Mouse (Mus musculus) CH12.LX (cell line): Measurements from ENCODE around the gene Ncaph2. TPM values are rescaled to one million over a fixed set of nuclear protein-coding genes. Genes with fewer than 3 reads are reported as not detected.

Experiments used
- DNase-seq: peaks from one replicate; pipeline ENCODE4 v3.0.0-alpha.2; 2013; ENCODE audit errors: extremely low read depth
- H3K27ac ChIP-seq: 2 replicates; pipeline ENCODE4 v1.5.1; 2012; ENCODE audit warnings: low read depth, mild to moderate bottlenecking, control low read depth, moderate library complexity; ENCODE audit not compliant: insufficient read depth
- H3K27me3 ChIP-seq: replicated peaks from 2 replicates; pipeline ENCODE3; 2012; ENCODE audit warnings: inconsistent platforms
- H3K36me3 ChIP-seq, 2 experiments: replicated peaks in 1 of 2; 2 replicates each; pipeline versions ENCODE3 to v1.6.1; 2012; ENCODE audit warnings: inconsistent platforms in 1 of 2, low read length in 1 of 2, mild to moderate bottlenecking in 1 of 2, mixed read lengths in 1 of 2, moderate library complexity in 1 of 2; ENCODE audit not compliant: control insufficient read depth in 1 of 2, insufficient read depth in 1 of 2
- H3K4me1 ChIP-seq, 2 experiments: 2 replicates each; pipeline ENCODE4 v1.6.1; 2012; ENCODE audit warnings: inconsistent platforms in 1 of 2, moderate library complexity in 1 of 2; ENCODE audit not compliant: insufficient read depth in 2 of 2, control insufficient read depth in 1 of 2
- H3K4me2 ChIP-seq: 2 replicates; pipeline ENCODE4 v1.6.1; 2012; ENCODE audit warnings: low read depth, mild to moderate bottlenecking, control low read depth; ENCODE audit not compliant: poor library complexity, insufficient read depth, severe bottlenecking
- H3K4me3 ChIP-seq, 3 experiments: fragments of 150-350 bp in 1 of 3; sonication (generic) in 1 of 3; replicated peaks in 1 of 3; 2 replicates each; pipeline versions ENCODE3 to v1.5.1; 2011 to 2012; ENCODE audit warnings: low read depth in 2 of 3, low read length in 2 of 3, mild to moderate bottlenecking in 2 of 3, moderate library complexity in 2 of 3, control low read depth in 1 of 3, improper control_type of control experiment in 1 of 3, inconsistent platforms in 1 of 3, mixed read lengths in 1 of 3; ENCODE audit not compliant: poor library complexity in 1 of 3
- H3K79me2 ChIP-seq: replicated peaks from 2 replicates; pipeline ENCODE4 v1.6.1; 2012; ENCODE audit warnings: mild to moderate bottlenecking, moderate library complexity; ENCODE audit not compliant: control insufficient read depth, poor library complexity, insufficient read depth, severe bottlenecking; ENCODE audit errors: extremely low read depth
- H3K9ac ChIP-seq: 2 replicates; pipeline ENCODE4 v1.6.1; 2012; ENCODE audit warnings: low read depth, mild to moderate bottlenecking, control low read depth, moderate library complexity; ENCODE audit not compliant: insufficient read depth
- H3K9me3 ChIP-seq: replicated peaks from 2 replicates; pipeline ENCODE3; 2012; ENCODE audit warnings: low read length, inconsistent platforms, mixed read lengths
- CHD2 ChIP-seq: IDR thresholded peaks from 2 replicates; pipeline ENCODE4 v1.6.1; 2011; ENCODE audit warnings: low read length, improper control_type of control experiment
- CTCF ChIP-seq, 2 experiments: IDR thresholded peaks in 1 of 2; conservative IDR thresholded peaks in 1 of 2; 2 replicates each; pipeline ENCODE4 v1.5.1; 2011 to 2012; ENCODE audit warnings: low read depth in 2 of 2, low read length in 2 of 2, improper control_type of control experiment in 1 of 2, inconsistent platforms in 1 of 2, mild to moderate bottlenecking in 1 of 2, moderate library complexity in 1 of 2
- E2F4 ChIP-seq: IDR thresholded peaks from 2 replicates; pipeline ENCODE4 v1.6.1; 2011; ENCODE audit warnings: low read depth, low read length, improper control_type of control experiment; ENCODE audit not compliant: insufficient replicate concordance
- ELF1 ChIP-seq: IDR thresholded peaks from 2 replicates; pipeline ENCODE4 v1.6.1; 2014; ENCODE audit warnings: low read depth, mild to moderate bottlenecking, inconsistent platforms, low read length, improper control_type of control experiment
- EP300 ChIP-seq: IDR thresholded peaks from 2 replicates; pipeline ENCODE4 v1.6.1; 2011; ENCODE audit warnings: low read length, improper control_type of control experiment
- ETS1 ChIP-seq: conservative IDR thresholded peaks from 2 replicates; pipeline ENCODE4 v1.6.1; 2012; ENCODE audit warnings: low read depth, mild to moderate bottlenecking, inconsistent platforms, low read length, improper control_type of control experiment, moderate library complexity
- GABPA ChIP-seq: IDR thresholded peaks from 2 replicates; pipeline ENCODE4 v1.6.1; 2012; ENCODE audit warnings: low read depth, low read length, improper control_type of control experiment, inconsistent platforms; ENCODE audit not compliant: insufficient replicate concordance
- HCFC1 ChIP-seq: IDR thresholded peaks from 2 replicates; pipeline ENCODE4 v1.6.1; 2012; ENCODE audit warnings: low read depth, mild to moderate bottlenecking, inconsistent platforms, low read length, improper control_type of control experiment
- IRF4 ChIP-seq: IDR thresholded peaks from 2 replicates; pipeline ENCODE4 v1.6.1; 2014; ENCODE audit warnings: low read depth, mild to moderate bottlenecking, inconsistent platforms, low read length, improper control_type of control experiment
- JUN ChIP-seq: IDR thresholded peaks from 2 replicates; pipeline ENCODE4 v1.6.1; 2011; ENCODE audit warnings: low read depth, mild to moderate bottlenecking, low read length, improper control_type of control experiment, moderate library complexity; ENCODE audit not compliant: insufficient read depth
- JUND ChIP-seq: conservative IDR thresholded peaks from 2 replicates; pipeline ENCODE4 v1.6.1; 2011; ENCODE audit warnings: low read depth, low read length, improper control_type of control experiment
- MAZ ChIP-seq: IDR thresholded peaks from 2 replicates; pipeline ENCODE4 v1.6.1; 2012; ENCODE audit warnings: low read depth, mild to moderate bottlenecking, inconsistent platforms, low read length, improper control_type of control experiment, moderate library complexity
- MEF2A ChIP-seq: IDR thresholded peaks from 2 replicates; pipeline ENCODE4 v1.6.1; 2014; ENCODE audit warnings: low read depth, mild to moderate bottlenecking, inconsistent platforms, low read length, improper control_type of control experiment, borderline replicate concordance
- MYC ChIP-seq: IDR thresholded peaks from 2 replicates; pipeline ENCODE4 v1.6.1; 2011; ENCODE audit warnings: low read depth, mild to moderate bottlenecking, improper control_type of control experiment, low read length
- POLR2A ChIP-seq: IDR thresholded peaks from 2 replicates; pipeline ENCODE4 v1.6.1; 2011; ENCODE audit warnings: low read depth, mild to moderate bottlenecking, improper control_type of control experiment, low read length
- POLR2AphosphoS2 ChIP-seq: IDR thresholded peaks from 2 replicates; pipeline ENCODE4 v1.6.1; 2011; ENCODE audit warnings: low read depth, low read length, improper control_type of control experiment
- RAD21 ChIP-seq: IDR thresholded peaks from 2 replicates; pipeline ENCODE4 v1.6.1; 2011; ENCODE audit warnings: low read depth, mild to moderate bottlenecking, low read length, improper control_type of control experiment, moderate library complexity
- RCOR1 ChIP-seq: conservative IDR thresholded peaks from 2 replicates; pipeline ENCODE4 v1.6.1; 2012; ENCODE audit warnings: low read depth, mild to moderate bottlenecking, inconsistent platforms, low read length, improper control_type of control experiment
- SIN3A ChIP-seq: IDR thresholded peaks from 2 replicates; pipeline ENCODE4 v1.6.1; 2012; ENCODE audit warnings: low read length, improper control_type of control experiment, inconsistent platforms
- TCF12 ChIP-seq: IDR thresholded peaks from 2 replicates; pipeline ENCODE4 v1.6.1; 2014; ENCODE audit warnings: low read depth, mild to moderate bottlenecking, inconsistent platforms, low read length, improper control_type of control experiment
- UBTF ChIP-seq: IDR thresholded peaks from 2 replicates; pipeline ENCODE4 v1.6.1; 2012; ENCODE audit warnings: low read depth, mild to moderate bottlenecking, inconsistent platforms, low read length, improper control_type of control experiment, moderate library complexity
- ZC3H11A ChIP-seq: IDR thresholded peaks from 2 replicates; pipeline ENCODE4 v1.6.1; 2012; ENCODE audit warnings: low read depth, mild to moderate bottlenecking, inconsistent platforms, low read length, improper control_type of control experiment
- ZNF384 ChIP-seq: IDR thresholded peaks from 2 replicates; pipeline ENCODE4 v1.6.1; 2012; ENCODE audit warnings: low read depth, low read length, improper control_type of control experiment, inconsistent platforms
- dilution Hi-C: fragments of 300-500 bp; cut with MboI; formaldehyde crosslinking; loops from 2 replicates; pipeline ENCODE4 v1.14.3; 2020; ENCODE audit warnings: low sequenced_read_pairs; ENCODE audit not compliant: extremely low pct_unique_long_range_greater_than_20kb, extremely low pct_ligation_motif_present
- in situ Hi-C: fragments of 300-500 bp; cut with MboI; formaldehyde crosslinking; loops from 3 replicates; pipeline ENCODE4 v1.14.3; 2019; ENCODE audit warnings: low sequenced_read_pairs, low pct_ligation_motif_present, low pct_unique_long_range_greater_than_20kb, mixed read lengths
- polyA plus RNA-seq: library from polyadenylated mRNA; unstranded; fragments of >175 nt; gene quantifications from 2 replicates; pipeline ENCODE4 v1.2.1, GENCODE M21; 2012; ENCODE audit warnings: low read depth; ENCODE audit not compliant: insufficient read length
- total RNA-seq, 2 experiments: library from RNA; depleted of rRNA; stranded (reverse); fragments of 300-350 nt in 1 of 2; fragments of >200 nt in 1 of 2; gene quantifications; 2 replicates each; pipeline ENCODE4 v1.2.3; 2012 to 2014

The Ncaph2 gene
- total and polyA plus RNA-seq, 3 experiments: 95.4 to 151 (median 106) TPM

DNA sequence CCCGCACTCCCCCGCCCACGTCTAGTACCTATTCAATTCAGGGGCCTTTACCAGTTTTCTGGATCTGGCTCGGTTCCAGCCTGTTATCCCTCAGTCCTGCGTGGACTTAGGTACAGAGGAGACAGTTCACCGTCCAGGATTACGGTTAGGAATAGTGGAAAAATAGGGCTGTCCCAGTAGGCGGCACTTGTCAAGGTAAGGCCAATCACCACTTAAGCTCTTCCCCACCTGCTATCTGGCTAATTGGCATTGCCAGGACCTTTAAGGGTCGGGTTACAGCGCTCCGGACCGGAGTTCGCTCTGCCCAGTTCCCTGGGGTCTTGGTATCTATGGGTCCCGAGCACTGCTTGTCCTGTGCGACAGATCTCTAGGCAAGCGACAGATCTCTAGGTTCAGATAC lies 21.4 kb downstream of the Ncaph2 start, which contains the start of gene Tymp:
Gene Tymp (minus strand): TSS at position 83 of the 400 bp plus-strand sequence.
- Histone ChIP-seq H3K4me3 (no peak within 1 kb of the TSS), H3K27ac (no peak within 1 kb of the TSS), H3K27me3 (peaks cover 2% of the 10 kb centered on the region), H3K36me3 (peaks cover 7 to 9% of the 10 kb centered on the region in 2 experiments), H3K9me3 (peaks cover 13% of the 10 kb centered on the region), H3K4me2 (no peak within 1 kb of the TSS), H3K79me2 (no peaks in the 10 kb centered on the region), H3K9ac (no peak within 1 kb of the TSS), H3K4me1 (peaks cover 0 to 21% of the 10 kb centered on the region in 2 experiments; a peak in 2 of 4 replicates)
- no peak for DNase-seq
- dilution Hi-C loops: no loop called here
- TF ChIP-seq RCOR1 (no peak), JUN (no peak), E2F4 (no peak), MEF2A (no peak), MYC (no peak), TCF12 (no peak), ELF1 (no peak), ETS1 (no peak), CTCF (conservative IDR thresholded peaks at IDR 0.05 in 1 of 2, IDR thresholded peaks at IDR 0.05 in 1 of 2; ENCODE audit: low read depth in 2 of 2, low read length in 2 of 2) (no peak), HCFC1 (no peak), MAZ (no peak), CHD2 (no peak), POLR2A (no peak), RAD21 (no peak), GABPA (no peak)
- in situ Hi-C loops: no loop called here

DNA sequence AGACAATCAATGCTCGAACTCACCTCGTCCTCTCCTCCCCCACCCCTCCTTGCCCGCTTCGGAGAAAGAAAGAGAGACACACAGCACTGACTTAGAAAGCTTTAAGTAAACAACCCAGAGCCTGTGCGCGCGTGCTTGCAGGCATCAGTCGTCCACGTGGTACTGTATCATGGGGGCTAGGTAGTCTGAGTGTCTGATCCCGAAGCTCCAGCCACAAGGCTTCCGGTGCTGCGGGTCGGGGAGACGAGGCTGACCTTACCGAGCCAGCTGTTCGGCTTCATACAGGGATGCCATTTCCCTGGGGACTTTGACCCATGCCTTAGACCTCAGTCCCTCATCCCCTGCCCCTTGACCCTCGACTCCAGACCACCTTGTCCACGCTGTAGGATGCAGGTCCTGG lies 21.8 kb downstream of the Ncaph2 start:
- H3K4me3 ChIP-seq: no peak overlapping the region
- dilution Hi-C loops: no loop called here
- TF ChIP-seq SIN3A (no peak), EP300 (no peak), POLR2AphosphoS2 (no peak), ELF1 (no peak), IRF4 (no peak), JUN (no peak), ZC3H11A (no peak), TCF12 (no peak), MAZ (no peak), JUND (no peak), ZNF384 (no peak), CHD2 (no peak), RCOR1 (no peak), E2F4 (no peak), UBTF (no peak), ETS1 (no peak)
- TF ChIP-seq, all 38 proteins: peak for 0

More for the DNA sequence above, 21.8 kb downstream of the Ncaph2 start:
- no peak for DNase-seq
- no peak overlapping the region for H3K4me2 ChIP-seq
- H3K79me2 ChIP-seq: no peaks in the 10 kb centered on the region
- H3K9me3 ChIP-seq: peaks cover 13% of the 10 kb centered on the region
- no peak overlapping the region for H3K27ac ChIP-seq
- peaks cover 3 to 5% of the 10 kb centered on the region in 2 experiments for H3K36me3 ChIP-seq
- in situ Hi-C loops: no loop called here
- H3K27me3 ChIP-seq: peaks cover 5% of the 10 kb centered on the region
- H3K9ac ChIP-seq: no peak overlapping the region
- peaks cover 0 to 17% of the 10 kb centered on the region in 2 experiments; a peak in 2 of 4 replicates for H3K4me1 ChIP-seq
